Mouse (Mus musculus) hindbrain, embryonic 15.5 days (tissue): ENCODE data around the gene Car8. TPM values are rescaled to one million over a fixed set of nuclear protein-coding genes. Genes with fewer than 3 reads are reported as not detected.

Experiments used
- ATAC-seq: fragments of 200-750 bp; cut with Nextera tagmentation; 2 replicates; pipeline ENCODE4 v1.8.0; 2017; ENCODE audit warnings: low read depth, moderate number of reproducible peaks, moderate TSS enrichment; ENCODE audit not compliant: low FRiP score
- H3K27ac ChIP-seq: fragments of 300-500 bp; sonication (generic); replicated peaks from 2 replicates; pipeline ENCODE4 v1.5.1; 2015; ENCODE audit warnings: mild to moderate bottlenecking, inconsistent platforms
- H3K27me3 ChIP-seq: fragments of 300-500 bp; sonication (generic); 2 replicates; pipeline ENCODE4 v1.6.1; 2015; ENCODE audit warnings: control low read depth, inconsistent platforms
- H3K36me3 ChIP-seq: fragments of 300-500 bp; sonication (generic); 2 replicates; pipeline ENCODE4 v1.6.1; 2015; ENCODE audit warnings: control low read depth, inconsistent platforms
- H3K4me1 ChIP-seq: fragments of 300-500 bp; sonication (generic); replicated peaks from 2 replicates; pipeline ENCODE4 v1.6.1; 2015; ENCODE audit warnings: control low read depth, inconsistent platforms
- H3K4me2 ChIP-seq: fragments of 300-500 bp; sonication (generic); 2 replicates; pipeline ENCODE4 v1.6.1; 2015; ENCODE audit warnings: moderate library complexity, mild to moderate bottlenecking, inconsistent platforms
- H3K4me3 ChIP-seq: fragments of 300-500 bp; sonication (generic); 2 replicates; pipeline ENCODE4 v1.5.1; 2015; ENCODE audit warnings: mild to moderate bottlenecking, inconsistent platforms
- H3K9ac ChIP-seq: fragments of 300-500 bp; sonication (generic); 2 replicates; pipeline ENCODE4 v1.6.1; 2015; ENCODE audit warnings: inconsistent platforms
- H3K9me3 ChIP-seq: fragments of 300-500 bp; sonication (generic); 2 replicates; pipeline ENCODE4 v1.6.1; 2016; ENCODE audit warnings: control low read depth, inconsistent platforms
- WGBS: fragments of 180-500 bp; shearing (Covaris S2); methylation state at CpG from one replicate; pipeline ENCODE4 v1.1.7; 2015; 5-methylcytosine and 5-hydroxymethylcytosine counted together
- polyA plus RNA-seq: library from polyadenylated mRNA; unstranded; fragments of >200 nt; fragmentation: Nextera tagmentation; extraction: Ambion mirVana; gene quantifications from 2 replicates; pipeline ENCODE4 v1.2.1, GENCODE M21; 2015

The Car8 gene
- polyA plus RNA-seq, 1 experiment from 2014 or later = 28.8 TPM

DNA sequence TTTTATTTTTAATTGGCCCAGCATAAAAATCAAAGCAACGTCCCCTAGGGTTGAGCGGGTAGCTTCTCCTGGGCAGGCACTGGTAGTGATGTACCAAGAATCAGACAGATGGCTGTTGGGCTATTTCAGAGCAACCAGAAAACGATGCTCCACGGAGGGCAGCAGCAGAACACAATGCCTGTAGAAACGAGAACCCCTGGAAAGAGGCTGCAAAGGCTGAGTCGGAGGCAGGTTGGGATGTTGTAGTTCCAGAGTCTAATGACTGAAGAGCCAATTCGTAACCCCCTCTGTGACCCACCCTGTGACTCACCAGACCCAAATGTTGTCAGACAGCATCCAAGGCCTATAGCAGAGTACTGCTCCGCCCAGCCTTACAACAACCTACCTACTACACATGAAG, 19.9 kb downstream of the Car8 start:
- Histone ChIP-seq H3K9ac (no peak overlapping the region), H3K27ac (no peak overlapping the region), H3K4me3 (no peak overlapping the region), H3K4me2 (no peak overlapping the region), H3K27me3 (no peaks in the 10 kb centered on the region), H3K9me3 (no peaks in the 10 kb centered on the region), H3K4me1 (no peaks in the 10 kb centered on the region), H3K36me3 (no peaks in the 10 kb centered on the region)
- ATAC-seq = no peak
- WGBS = 82% methylated on average over 8 of the region's 8 CpGs

GRCm38 (mm10) chr4:8218004-8218403, 20.8 kb downstream of the Car8 start:
- H3K4me3 ChIP-seq = no peak overlapping the region
- ATAC-seq = no peak
- no peak overlapping the region for H3K4me2 ChIP-seq
- H3K4me1 ChIP-seq = no peaks in the 10 kb centered on the region
- no peak overlapping the region for H3K9ac ChIP-seq
- H3K27me3 ChIP-seq = no peaks in the 10 kb centered on the region
- no peaks in the 10 kb centered on the region for H3K36me3 ChIP-seq
- WGBS = 69% methylated on average over 3 of the region's 3 CpGs
- H3K9me3 ChIP-seq = no peaks in the 10 kb centered on the region
- H3K27ac ChIP-seq = no peak overlapping the region

GRCm38 (mm10) chr4:8217272-8217671, 21.6 kb downstream of the Car8 start:
- no peaks in the 10 kb centered on the region for H3K36me3 ChIP-seq
- 81% methylated on average over 5 of the region's 5 CpGs for WGBS
- H3K27me3 ChIP-seq = no peaks in the 10 kb centered on the region
- H3K4me1 ChIP-seq = no peaks in the 10 kb centered on the region
- H3K27ac ChIP-seq = no peak overlapping the region
- no peak for ATAC-seq
- no peaks in the 10 kb centered on the region for H3K9me3 ChIP-seq
- H3K9ac ChIP-seq = no peak overlapping the region
- no peak overlapping the region for H3K4me3 ChIP-seq
- no peak overlapping the region for H3K4me2 ChIP-seq

DNA sequence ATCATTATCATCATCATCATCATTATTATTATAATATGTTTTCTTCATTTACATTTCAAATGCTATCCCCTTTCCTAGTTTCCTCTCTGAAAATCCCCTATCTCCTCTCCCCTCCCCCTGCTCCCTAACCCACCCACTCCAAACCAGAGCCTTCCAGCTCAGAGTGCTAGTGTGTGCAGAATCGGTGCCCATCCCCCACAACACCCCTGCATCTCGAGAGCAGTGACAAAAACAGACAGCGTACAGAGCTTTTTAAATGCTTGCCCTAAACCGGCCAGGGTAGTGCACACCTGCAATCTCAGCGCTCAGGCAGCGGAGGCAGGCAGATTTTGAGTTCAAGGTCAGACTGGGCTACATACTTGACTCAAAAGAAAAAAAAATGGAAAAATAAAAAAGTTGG, 22.3 kb downstream of the Car8 start:
- H3K4me2 ChIP-seq = no peak overlapping the region
- no peaks in the 10 kb centered on the region for H3K36me3 ChIP-seq
- H3K27ac ChIP-seq = no peak overlapping the region
- H3K9ac ChIP-seq = no peak overlapping the region
- no peaks in the 10 kb centered on the region for H3K27me3 ChIP-seq
- no peak for ATAC-seq
- no peak overlapping the region for H3K4me3 ChIP-seq
- H3K4me1 ChIP-seq = no peaks in the 10 kb centered on the region
- 40% methylated on average over 6 of the region's 6 CpGs for WGBS
- H3K9me3 ChIP-seq = no peaks in the 10 kb centered on the region

DNA sequence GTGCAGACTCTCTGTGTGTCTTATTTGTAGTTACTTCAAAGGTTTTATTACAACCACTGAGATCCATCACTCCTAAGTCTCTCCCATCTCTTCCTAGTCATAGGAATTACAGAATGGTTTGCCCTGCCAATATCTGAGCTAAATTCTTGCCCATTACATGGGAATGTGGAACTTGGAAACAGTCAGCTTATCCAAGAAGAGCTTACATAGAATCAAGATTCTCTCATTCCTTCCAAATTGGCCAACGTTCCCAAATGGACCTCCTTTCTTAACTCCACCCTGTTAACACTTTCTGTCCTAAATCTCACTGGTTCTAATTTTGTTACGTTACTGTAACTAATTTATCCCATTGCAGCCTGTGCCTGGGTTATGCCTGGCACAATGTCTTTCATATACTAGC, 25.2 kb downstream of the Car8 start:
- Histone ChIP-seq H3K9me3 (no peaks in the 10 kb centered on the region), H3K27me3 (no peaks in the 10 kb centered on the region), H3K36me3 (no peaks in the 10 kb centered on the region), H3K27ac (no peak overlapping the region), H3K4me3 (no peak overlapping the region), H3K4me1 (no peaks in the 10 kb centered on the region), H3K9ac (no peak overlapping the region), H3K4me2 (no peak overlapping the region)
- WGBS = 89% methylated on average over 2 of the region's 2 CpGs
- no peak for ATAC-seq

DNA sequence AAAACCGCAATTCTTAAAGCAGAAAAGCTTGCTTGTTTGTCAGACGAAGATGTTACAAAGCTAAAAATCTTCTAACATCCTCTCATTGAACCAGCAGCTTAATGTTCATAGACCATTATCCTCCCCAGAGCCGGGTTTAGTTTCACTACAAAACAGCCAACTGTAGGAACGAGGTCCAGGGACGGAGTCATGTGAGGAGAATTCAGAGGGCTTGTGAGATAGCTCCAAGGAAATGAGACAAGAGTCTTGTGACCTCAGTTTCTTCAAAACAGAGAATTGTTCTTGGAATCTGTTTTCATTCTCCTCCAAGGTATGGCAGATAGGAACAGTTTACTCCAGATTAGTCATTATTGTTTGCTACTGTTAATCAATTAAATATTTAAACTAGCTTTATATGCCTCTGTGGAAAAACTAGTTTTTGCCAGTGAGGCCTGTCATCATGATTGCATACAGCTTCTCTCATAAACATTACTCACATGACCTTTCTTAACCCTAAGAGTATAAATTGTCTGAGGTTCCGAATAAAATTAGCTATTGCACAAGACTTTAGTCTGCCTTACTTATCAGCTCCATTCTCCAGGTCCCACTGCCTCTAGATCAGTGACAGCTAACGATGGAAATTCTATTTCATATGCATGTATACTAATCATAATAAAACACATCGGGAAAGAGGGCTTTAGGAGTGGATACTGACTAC, 25.8 kb downstream of the Car8 start:
- no peak for ATAC-seq
- Histone ChIP-seq H3K9me3 (no peaks in the 10 kb centered on the region), H3K4me1 (no peaks in the 10 kb centered on the region), H3K27me3 (no peaks in the 10 kb centered on the region), H3K36me3 (no peaks in the 10 kb centered on the region), H3K4me3 (no peak overlapping the region), H3K4me2 (no peak overlapping the region), H3K27ac (no peak overlapping the region), H3K9ac (no peak overlapping the region)
- WGBS = 84% methylated on average over 8 of the region's 8 CpGs

- H3K4me1 ChIP-seq = no peaks in the 10 kb centered on the region
- H3K27me3 ChIP-seq = no peaks in the 10 kb centered on the region
- H3K9ac ChIP-seq = no peak overlapping the region
- WGBS = 100% methylated on average over 2 of the region's 2 CpGs
- no peak overlapping the region for H3K4me2 ChIP-seq
- H3K4me3 ChIP-seq = no peak overlapping the region
- ATAC-seq = no peak
- H3K27ac ChIP-seq = no peak overlapping the region
- no peaks in the 10 kb centered on the region for H3K9me3 ChIP-seq
- H3K36me3 ChIP-seq = no peaks in the 10 kb centered on the region
Observed at GRCm38 (mm10) chr4:8210452-8210851, 28.4 kb downstream of the Car8 start.

DNA sequence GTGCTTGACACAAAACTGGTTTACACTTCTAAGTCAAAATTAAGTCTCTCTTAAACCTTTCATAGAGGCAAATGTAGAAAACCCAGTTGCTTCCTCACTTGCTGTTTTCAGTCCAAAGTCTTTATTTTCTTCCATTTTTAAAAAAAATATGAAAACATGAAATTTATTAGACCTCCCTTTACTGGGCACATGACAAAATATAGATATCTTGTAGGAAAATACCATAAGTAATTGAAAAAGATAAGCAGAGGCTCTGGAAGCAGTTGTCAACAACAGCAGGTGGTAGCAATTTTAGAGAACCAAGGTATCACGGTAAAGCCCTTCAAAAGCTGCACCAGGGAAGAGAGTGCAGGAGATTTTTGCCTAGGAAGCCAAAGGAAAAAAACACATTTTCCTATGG, 30.9 kb downstream of the Car8 start:
- H3K27ac ChIP-seq = no peak overlapping the region
- H3K27me3 ChIP-seq = no peaks in the 10 kb centered on the region
- H3K9ac ChIP-seq = no peak overlapping the region
- no peaks in the 10 kb centered on the region for H3K9me3 ChIP-seq
- H3K4me3 ChIP-seq = no peak overlapping the region
- no peaks in the 10 kb centered on the region for H3K36me3 ChIP-seq
- no peak overlapping the region for H3K4me2 ChIP-seq
- WGBS = 63% methylated on average over 1 of the region's 1 CpGs
- no peak for ATAC-seq
- no peaks in the 10 kb centered on the region for H3K4me1 ChIP-seq

GRCm38 (mm10) chr4:8206918-8207573, 31.8 kb downstream of the Car8 start:
- WGBS = 88% methylated on average over 6 of the region's 6 CpGs

GRCm38 (mm10) chr4:8205089-8205649, 33.7 kb downstream of the Car8 start:
- ATAC-seq = no peak
- Histone ChIP-seq H3K4me1 (no peaks in the 10 kb centered on the region), H3K27me3 (no peaks in the 10 kb centered on the region), H3K36me3 (no peaks in the 10 kb centered on the region), H3K4me2 (no peak overlapping the region), H3K9ac (no peak overlapping the region), H3K27ac (no peak overlapping the region), H3K9me3 (no peaks in the 10 kb centered on the region), H3K4me3 (no peak overlapping the region)
- 77% methylated on average over 4 of the region's 4 CpGs for WGBS

More at GRCm38 (mm10) chr4:8206918-8207573, 31.8 kb downstream of the Car8 start:
- ATAC-seq = no peak
- Histone ChIP-seq H3K9me3 (no peaks in the 10 kb centered on the region), H3K27ac (no peak overlapping the region), H3K27me3 (no peaks in the 10 kb centered on the region), H3K4me2 (no peak overlapping the region), H3K9ac (no peak overlapping the region), H3K4me3 (no peak overlapping the region), H3K4me1 (no peaks in the 10 kb centered on the region), H3K36me3 (no peaks in the 10 kb centered on the region)

DNA sequence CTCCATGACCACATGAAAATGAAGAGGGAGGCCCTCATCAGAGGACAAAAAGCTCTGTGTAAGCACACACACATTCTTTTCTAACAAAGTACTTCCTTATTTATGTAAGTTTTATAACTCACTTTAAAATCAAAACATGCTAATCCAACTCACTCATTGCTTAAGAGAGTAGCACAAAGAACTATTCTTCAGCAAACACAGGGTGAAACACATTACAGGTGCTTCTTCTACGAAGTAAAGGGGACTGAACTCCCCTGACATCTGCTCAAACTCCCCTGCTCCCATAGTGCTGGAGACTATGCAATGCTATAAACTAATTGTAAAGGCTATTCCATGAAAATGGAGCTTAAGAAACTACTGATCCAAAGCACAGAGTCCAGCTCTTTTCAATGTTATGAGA, 35.5 kb downstream of the Car8 start:
- H3K4me1 ChIP-seq = no peaks in the 10 kb centered on the region
- no peak overlapping the region for H3K4me2 ChIP-seq
- no peaks in the 10 kb centered on the region for H3K9me3 ChIP-seq
- H3K36me3 ChIP-seq = no peaks in the 10 kb centered on the region
- H3K4me3 ChIP-seq = no peak overlapping the region
- H3K27ac ChIP-seq = no peak overlapping the region
- no peak for ATAC-seq
- WGBS = 62% methylated on average over 1 of the region's 1 CpGs
- H3K27me3 ChIP-seq = no peaks in the 10 kb centered on the region
- H3K9ac ChIP-seq = no peak overlapping the region

- Histone ChIP-seq H3K27ac (no peak overlapping the region), H3K9ac (no peak overlapping the region), H3K4me3 (no peak overlapping the region), H3K4me2 (no peak overlapping the region), H3K27me3 (no peaks in the 10 kb centered on the region), H3K4me1 (no peaks in the 10 kb centered on the region), H3K9me3 (no peaks in the 10 kb centered on the region), H3K36me3 (no peaks in the 10 kb centered on the region)
- WGBS = 75% methylated on average over 2 of the region's 2 CpGs
- no peak for ATAC-seq
Observed at GRCm38 (mm10) chr4:8201631-8202030, 37.2 kb downstream of the Car8 start.
